Mouse (Mus musculus): ENCODE results near the gene Ankrd33b. TPM values are rescaled to one million over a fixed set of nuclear protein-coding genes. Genes with fewer than 3 reads are reported as not detected.

Gene Ankrd33b
- total RNA-seq, 2 experiments from 2014 or later, result 22.6 to 23.2 TPM

GRCm38 (mm10) chr15:31369125-31369612, 1.6 kb upstream of the Ankrd33b start:
- DNase-seq (ENCODE audit: low spot score), result no peak
- intact Hi-C loops (cut with DNase I), result no loop called here

- intact Hi-C loops (cut with DNase I), result no loop called here
- no peak for DNase-seq (ENCODE audit: low spot score)
These were observed 1.0 kb upstream of the Ankrd33b start for GRCm38 (mm10) chr15:31368556-31368955.

GRCm38 (mm10) chr15:31366596-31367480, 688 bp downstream of the Ankrd33b start:
- no peak for DNase-seq (ENCODE audit: low spot score)
- intact Hi-C loops (cut with DNase I), result loop anchor here (1.0 to 2.0 kb wide), 2 partner anchors 51 to 82 kb away; no protein-coding TSS in a partner anchor

GRCm38 (mm10) chr15:31365720-31366591, 1.6 kb downstream of the Ankrd33b start:
- intact Hi-C loops (cut with DNase I), result loop anchor here (1.0 to 2.0 kb wide), 4 partner anchors 15 to 83 kb away; no protein-coding TSS in a partner anchor
- DNase-seq (ENCODE audit: low spot score), result no peak

GRCm38 (mm10) chr15:31365041-31365719, 2.3 kb downstream of the Ankrd33b start:
- intact Hi-C loops (cut with DNase I), result loop anchor here (2.0 kb wide), 2 partner anchors 14 to 48 kb away; no protein-coding TSS in a partner anchor
- DNase-seq (ENCODE audit: low spot score), result no peak

GRCm38 (mm10) chr15:31364396-31364795, 3.1 kb downstream of the Ankrd33b start:
- DNase-seq (ENCODE audit: low spot score), result no peak
- intact Hi-C loops (cut with DNase I), result loop anchor here (2.0 kb wide), 2 partner anchors 14 to 48 kb away; no protein-coding TSS in a partner anchor

- intact Hi-C loops (cut with DNase I), result loop anchor here (2.0 kb wide), 2 partner anchors 13 to 47 kb away; no protein-coding TSS in a partner anchor
- no peak for DNase-seq (ENCODE audit: low spot score)
These were observed 3.6 kb downstream of the Ankrd33b start for GRCm38 (mm10) chr15:31363981-31364361.

GRCm38 (mm10) chr15:31363241-31363980, 4.1 kb downstream of the Ankrd33b start:
- intact Hi-C loops (cut with DNase I), result no loop called here
- no peak for DNase-seq (ENCODE audit: low spot score)

- intact Hi-C loops (cut with DNase I), result no loop called here
These were observed 6.2 kb downstream of the Ankrd33b start for GRCm38 (mm10) chr15:31361259-31361853.

GRCm38 (mm10) chr15:31360593-31360992, 6.9 kb downstream of the Ankrd33b start:
- DNase-seq (ENCODE audit: low spot score), result no peak
- intact Hi-C loops (cut with DNase I), result no loop called here

More at GRCm38 (mm10) chr15:31361259-31361853, 6.2 kb downstream of the Ankrd33b start:
- no peak for DNase-seq (ENCODE audit: low spot score)

GRCm38 (mm10) chr15:31359805-31360204, 7.7 kb downstream of the Ankrd33b start:
- DNase-seq (ENCODE audit: low spot score), result no peak
- intact Hi-C loops (cut with DNase I), result no loop called here

- intact Hi-C loops (cut with DNase I), result no loop called here
- no peak for DNase-seq (ENCODE audit: low spot score)
These were observed 14.8 kb downstream of the Ankrd33b start for GRCm38 (mm10) chr15:31352494-31353279.

GRCm38 (mm10) chr15:31349810-31350341, 17.6 kb downstream of the Ankrd33b start:
- intact Hi-C loops (cut with DNase I), result loop anchor here (2.0 kb wide), 1 partner anchor 15 kb away; no protein-coding TSS in a partner anchor
- no peak for DNase-seq (ENCODE audit: low spot score)

GRCm38 (mm10) chr15:31349046-31349445, 18.5 kb downstream of the Ankrd33b start:
- no peak for DNase-seq (ENCODE audit: low spot score)
- intact Hi-C loops (cut with DNase I), result no loop called here

- intact Hi-C loops (cut with DNase I), result no loop called here
- DNase-seq (ENCODE audit: low spot score), result no peak
These were observed 19.3 kb downstream of the Ankrd33b start for GRCm38 (mm10) chr15:31348241-31348640.

- intact Hi-C loops (cut with DNase I), result no loop called here
These were observed 21.0 kb downstream of the Ankrd33b start for GRCm38 (mm10) chr15:31346508-31346907.

GRCm38 (mm10) chr15:31345366-31345765, 22.2 kb downstream of the Ankrd33b start:
- DNase-seq (ENCODE audit: low spot score), result no peak
- intact Hi-C loops (cut with DNase I), result no loop called here

More at GRCm38 (mm10) chr15:31346508-31346907, 21.0 kb downstream of the Ankrd33b start:
- no peak for DNase-seq (ENCODE audit: low spot score)

Measured in heart, postnatal 25 days (tissue).